Mouse (Mus musculus): ENCODE measurements around the gene Ank3. TPM values are rescaled to one million over a fixed set of nuclear protein-coding genes. Genes with fewer than 3 reads are reported as not detected.

The Ank3 gene
- polyA plus RNA-seq, 1 experiment from 2014 or later: 24.7 TPM

- Histone ChIP-seq H3K27me3 (replicated peaks; ENCODE audit: control insufficient read depth, insufficient read depth, low read length) (no peaks in the 10 kb centered on the region), H3K27ac (ENCODE audit: low read depth) (no peak overlapping the region), H3K4me3 (ENCODE audit: low read depth, low read length) (no peak overlapping the region), H3K9me3 (ENCODE audit: control insufficient read depth, low read length) (0 out of 2 replicates have a peak, but pooled peaks cover 2% of the 10 kb centered on the region), H3K4me2 (ENCODE audit: low read length) (no peak overlapping the region), H3K9ac (ENCODE audit: low read length) (no peak overlapping the region), H3K4me1 (replicated peaks; ENCODE audit: control insufficient read depth, insufficient read depth, low read length) (no peaks in the 10 kb centered on the region), H3K36me3 (ENCODE audit: control insufficient read depth, insufficient read depth, low read length) (peaks cover 12% of the 10 kb centered on the region; the same call in 1 of the 2 replicates)
- 91% methylated on average over 9 of the region's 9 CpGs for whole genome bisulfite sequencing
- DNase-seq (ENCODE audit: low spot score) (no peak), ATAC-seq (replicated peaks; ENCODE audit: low FRiP score, low TSS enrichment, low read depth) (no peak)
Measured at GRCm38 (mm10) chr10:70015201-70015600, 616.6 kb downstream of the Ank3 start.

GRCm38 (mm10) chr10:70018691-70019090 is 620.1 kb downstream of the Ank3 start:
- no peak for DNase-seq (ENCODE audit: low spot score)
- ATAC-seq (replicated peaks; ENCODE audit: low FRiP score, low TSS enrichment, low read depth): no peak
- no peak overlapping the region for H3K4me3 ChIP-seq (ENCODE audit: low read depth, low read length)
- H3K9me3 ChIP-seq (ENCODE audit: control insufficient read depth, low read length): 0 out of 2 replicates have a peak, but pooled peaks cover 2% of the 10 kb centered on the region
- no peaks in the 10 kb centered on the region for H3K27me3 ChIP-seq (replicated peaks; ENCODE audit: control insufficient read depth, insufficient read depth, low read length)
- no peak overlapping the region for H3K9ac ChIP-seq (ENCODE audit: low read length)
- no peaks in the 10 kb centered on the region for H3K4me1 ChIP-seq (replicated peaks; ENCODE audit: control insufficient read depth, insufficient read depth, low read length)
- H3K36me3 ChIP-seq (ENCODE audit: control insufficient read depth, insufficient read depth, low read length): peaks cover 12% of the 10 kb centered on the region; the same call in 1 of the 2 replicates
- 89% methylated on average over 2 of the region's 2 CpGs for WGBS
- H3K4me2 ChIP-seq (ENCODE audit: low read length): no peak overlapping the region
- H3K27ac ChIP-seq (ENCODE audit: low read depth): no peak overlapping the region

GRCm38 (mm10) chr10:70021667-70022066 is 623.1 kb downstream of the Ank3 start:
- H3K4me3 ChIP-seq (ENCODE audit: low read depth, low read length): no peak overlapping the region
- H3K9me3 ChIP-seq (ENCODE audit: control insufficient read depth, low read length): 0 out of 2 replicates have a peak, but pooled peaks cover 2% of the 10 kb centered on the region
- H3K36me3 ChIP-seq (ENCODE audit: control insufficient read depth, insufficient read depth, low read length): peaks cover 1% of the 10 kb centered on the region; the same call in 1 of the 2 replicates
- no peak overlapping the region for H3K27ac ChIP-seq (ENCODE audit: low read depth)
- WGBS: 85% methylated on average over 10 of the region's 10 CpGs
- no peak overlapping the region for H3K9ac ChIP-seq (ENCODE audit: low read length)
- H3K4me2 ChIP-seq (ENCODE audit: low read length): no peak overlapping the region
- no peak for DNase-seq (ENCODE audit: low spot score)
- H3K27me3 ChIP-seq (replicated peaks; ENCODE audit: control insufficient read depth, insufficient read depth, low read length): no peaks in the 10 kb centered on the region
- ATAC-seq (replicated peaks; ENCODE audit: low FRiP score, low TSS enrichment, low read depth): no peak
- H3K4me1 ChIP-seq (replicated peaks; ENCODE audit: control insufficient read depth, insufficient read depth, low read length): no peaks in the 10 kb centered on the region

GRCm38 (mm10) chr10:70022596-70022995 is 624.0 kb downstream of the Ank3 start:
- H3K27me3 ChIP-seq (replicated peaks; ENCODE audit: control insufficient read depth, insufficient read depth, low read length): no peaks in the 10 kb centered on the region
- no peak for ATAC-seq (replicated peaks; ENCODE audit: low FRiP score, low TSS enrichment, low read depth)

GRCm38 (mm10) chr10:70023861-70024260 is 625.3 kb downstream of the Ank3 start:
- 84% methylated on average over 11 of the region's 11 CpGs for WGBS
- H3K4me3 ChIP-seq (ENCODE audit: low read depth, low read length): no peak overlapping the region
- H3K27ac ChIP-seq (ENCODE audit: low read depth): no peak overlapping the region
- H3K36me3 ChIP-seq (ENCODE audit: control insufficient read depth, insufficient read depth, low read length): no peaks in the 10 kb centered on the region
- 0 out of 2 replicates have a peak, but pooled peaks cover 2% of the 10 kb centered on the region for H3K9me3 ChIP-seq (ENCODE audit: control insufficient read depth, low read length)
- H3K4me2 ChIP-seq (ENCODE audit: low read length): no peak overlapping the region
- ATAC-seq (replicated peaks; ENCODE audit: low FRiP score, low TSS enrichment, low read depth) (no peak), DNase-seq (ENCODE audit: low spot score) (no peak)
- no peaks in the 10 kb centered on the region for H3K4me1 ChIP-seq (replicated peaks; ENCODE audit: control insufficient read depth, insufficient read depth, low read length)
- no peaks in the 10 kb centered on the region for H3K27me3 ChIP-seq (replicated peaks; ENCODE audit: control insufficient read depth, insufficient read depth, low read length)
- H3K9ac ChIP-seq (ENCODE audit: low read length): no peak overlapping the region

More at GRCm38 (mm10) chr10:70022596-70022995, 624.0 kb downstream of the Ank3 start:
- Histone ChIP-seq H3K9ac (ENCODE audit: low read length) (no peak overlapping the region), H3K4me3 (ENCODE audit: low read depth, low read length) (no peak overlapping the region), H3K4me1 (replicated peaks; ENCODE audit: control insufficient read depth, insufficient read depth, low read length) (no peaks in the 10 kb centered on the region), H3K27ac (ENCODE audit: low read depth) (no peak overlapping the region), H3K9me3 (ENCODE audit: control insufficient read depth, low read length) (0 out of 2 replicates have a peak, but pooled peaks cover 2% of the 10 kb centered on the region), H3K4me2 (ENCODE audit: low read length) (no peak overlapping the region), H3K36me3 (ENCODE audit: control insufficient read depth, insufficient read depth, low read length) (no peaks in the 10 kb centered on the region)
- no peak for DNase-seq (ENCODE audit: low spot score)
- 60% methylated on average over 5 of the region's 5 CpGs for WGBS

GRCm38 (mm10) chr10:70031942-70032341 is 633.4 kb downstream of the Ank3 start:
- no peak overlapping the region for H3K4me3 ChIP-seq (ENCODE audit: low read depth, low read length)
- DNase-seq (ENCODE audit: low spot score) (no peak), ATAC-seq (replicated peaks; ENCODE audit: low FRiP score, low TSS enrichment, low read depth) (no peak)
- no peak overlapping the region for H3K4me2 ChIP-seq (ENCODE audit: low read length)
- no peaks in the 10 kb centered on the region for H3K27me3 ChIP-seq (replicated peaks; ENCODE audit: control insufficient read depth, insufficient read depth, low read length)
- H3K27ac ChIP-seq (ENCODE audit: low read depth): no peak overlapping the region
- H3K4me1 ChIP-seq (replicated peaks; ENCODE audit: control insufficient read depth, insufficient read depth, low read length): no peaks in the 10 kb centered on the region
- no peak overlapping the region for H3K9ac ChIP-seq (ENCODE audit: low read length)
- H3K36me3 ChIP-seq (ENCODE audit: control insufficient read depth, insufficient read depth, low read length): no peaks in the 10 kb centered on the region
- no peaks in the 10 kb centered on the region for H3K9me3 ChIP-seq (ENCODE audit: control insufficient read depth, low read length)
- 90% methylated on average over 8 of the region's 8 CpGs for WGBS

GRCm38 (mm10) chr10:70032982-70033381 is 634.4 kb downstream of the Ank3 start:
- Histone ChIP-seq H3K4me2 (ENCODE audit: low read length) (no peak overlapping the region), H3K4me1 (replicated peaks; ENCODE audit: control insufficient read depth, insufficient read depth, low read length) (no peaks in the 10 kb centered on the region), H3K36me3 (ENCODE audit: control insufficient read depth, insufficient read depth, low read length) (no peaks in the 10 kb centered on the region), H3K27ac (ENCODE audit: low read depth) (no peak overlapping the region), H3K9me3 (ENCODE audit: control insufficient read depth, low read length) (no peaks in the 10 kb centered on the region), H3K27me3 (replicated peaks; ENCODE audit: control insufficient read depth, insufficient read depth, low read length) (no peaks in the 10 kb centered on the region), H3K9ac (ENCODE audit: low read length) (no peak overlapping the region), H3K4me3 (ENCODE audit: low read depth, low read length) (no peak overlapping the region)
- 85% methylated on average over 9 of the region's 9 CpGs for WGBS
- no peak for DNase-seq (ENCODE audit: low spot score)
- ATAC-seq (replicated peaks; ENCODE audit: low FRiP score, low TSS enrichment, low read depth): no peak

- Histone ChIP-seq H3K4me3 (ENCODE audit: low read depth, low read length) (no peak overlapping the region), H3K27ac (ENCODE audit: low read depth) (no peak overlapping the region), H3K9ac (ENCODE audit: low read length) (no peak overlapping the region), H3K4me1 (replicated peaks; ENCODE audit: control insufficient read depth, insufficient read depth, low read length) (no peaks in the 10 kb centered on the region), H3K9me3 (ENCODE audit: control insufficient read depth, low read length) (no peaks in the 10 kb centered on the region), H3K4me2 (ENCODE audit: low read length) (no peak overlapping the region), H3K27me3 (replicated peaks; ENCODE audit: control insufficient read depth, insufficient read depth, low read length) (no peaks in the 10 kb centered on the region), H3K36me3 (ENCODE audit: control insufficient read depth, insufficient read depth, low read length) (no peaks in the 10 kb centered on the region)
- DNase-seq (ENCODE audit: low spot score): no peak
- ATAC-seq (replicated peaks; ENCODE audit: low FRiP score, low TSS enrichment, low read depth): no peak
- 53% methylated on average over 3 of the region's 3 CpGs for WGBS
Measured at GRCm38 (mm10) chr10:70033856-70034255, 635.3 kb downstream of the Ank3 start.

GRCm38 (mm10) chr10:70039871-70040291 is 641.3 kb downstream of the Ank3 start:
- H3K4me2 ChIP-seq (ENCODE audit: low read length): no peak overlapping the region
- no peaks in the 10 kb centered on the region for H3K4me1 ChIP-seq (replicated peaks; ENCODE audit: control insufficient read depth, insufficient read depth, low read length)
- no peak for ATAC-seq (replicated peaks; ENCODE audit: low FRiP score, low TSS enrichment, low read depth)
- no peaks in the 10 kb centered on the region for H3K27me3 ChIP-seq (replicated peaks; ENCODE audit: control insufficient read depth, insufficient read depth, low read length)
- no peak overlapping the region for H3K4me3 ChIP-seq (ENCODE audit: low read depth, low read length)
- no peaks in the 10 kb centered on the region for H3K9me3 ChIP-seq (ENCODE audit: control insufficient read depth, low read length)
- no peak overlapping the region for H3K27ac ChIP-seq (ENCODE audit: low read depth)
- H3K9ac ChIP-seq (ENCODE audit: low read length): no peak overlapping the region
- no peak for DNase-seq (ENCODE audit: low spot score)
- H3K36me3 ChIP-seq (ENCODE audit: control insufficient read depth, insufficient read depth, low read length): no peaks in the 10 kb centered on the region
- 75% methylated on average over 17 of the region's 17 CpGs for WGBS

Data from intestine, embryonic 14.5 days (tissue).